Mouse (Mus musculus) heart, embryonic 14.5 days (tissue): ENCODE results near the gene Higd1c. TPM values are rescaled to one million over a fixed set of nuclear protein-coding genes. Genes with fewer than 3 reads are reported as not detected.
"Not testable (repeated sequence)": the region's sequence is repeated elsewhere in the genome, so short reads cannot be mapped to it uniquely, and the experiment has no call there.

Experiments
- ATAC-seq: fragments of 200-750 bp; cut with Nextera tagmentation; 2 replicates; pipeline ENCODE4 v1.8.0; 2017; ENCODE audit warnings: low read depth, moderate TSS enrichment; ENCODE audit not compliant: insufficient number of reproducible peaks, insufficient read depth, low FRiP score
- H3K27ac ChIP-seq, 2 experiments: fragments of 200-500 bp in 1 of 2; fragments of 300-500 bp in 1 of 2; sonication (generic) in 1 of 2; replicated peaks in 1 of 2; 2 replicates each; pipeline ENCODE4 v1.5.1; 2012 to 2014; ENCODE audit warnings: low read depth in 2 of 2, low read length in 2 of 2, control low read depth in 1 of 2, mild to moderate bottlenecking in 1 of 2, mixed read lengths in 1 of 2; ENCODE audit not compliant: control insufficient read depth in 1 of 2, insufficient read depth in 1 of 2
- H3K27me3 ChIP-seq: fragments of 300-500 bp; sonication (generic); 2 replicates; pipeline ENCODE4 v1.6.1; 2014; ENCODE audit warnings: mild to moderate bottlenecking, low read length, control low read depth; ENCODE audit not compliant: control insufficient read depth, insufficient read depth
- H3K36me3 ChIP-seq: fragments of 300-500 bp; sonication (generic); 2 replicates; pipeline ENCODE4 v1.6.1; 2014; ENCODE audit warnings: mild to moderate bottlenecking, control low read depth, low read length, mixed read lengths; ENCODE audit not compliant: control insufficient read depth, insufficient read depth
- H3K4me1 ChIP-seq, 2 experiments: fragments of 200-500 bp in 1 of 2; fragments of 300-500 bp in 1 of 2; sonication (generic) in 1 of 2; 2 replicates each; pipeline ENCODE4 v1.6.1; 2012 to 2014; ENCODE audit warnings: low read length in 2 of 2, control low read depth in 1 of 2, mixed read lengths in 1 of 2; ENCODE audit not compliant: control insufficient read depth in 2 of 2, insufficient read depth in 2 of 2
- H3K4me2 ChIP-seq: fragments of 300-500 bp; sonication (generic); 2 replicates; pipeline ENCODE4 v1.6.1; 2014; ENCODE audit warnings: mild to moderate bottlenecking, low read length
- H3K4me3 ChIP-seq, 2 experiments: fragments of 200-500 bp in 1 of 2; fragments of 300-500 bp in 1 of 2; sonication (generic) in 1 of 2; 2 replicates each; pipeline ENCODE4 v1.5.1; 2012 to 2014; ENCODE audit warnings: low read length in 2 of 2, mild to moderate bottlenecking in 2 of 2, control low read depth in 1 of 2, low read depth in 1 of 2, moderate library complexity in 1 of 2; ENCODE audit not compliant: control insufficient read depth in 1 of 2, insufficient read depth in 1 of 2
- H3K9ac ChIP-seq: fragments of 300-500 bp; sonication (generic); 2 replicates; pipeline ENCODE4 v1.6.1; 2014; ENCODE audit warnings: mild to moderate bottlenecking, low read length
- H3K9me3 ChIP-seq: fragments of 300-500 bp; sonication (generic); 2 replicates; pipeline ENCODE4 v1.6.1; 2016; ENCODE audit warnings: low read length, control low read depth; ENCODE audit not compliant: control insufficient read depth
- WGBS: fragments of 180-500 bp; shearing (Covaris S2); extraction: QIAGEN DNeasy Blood & Tissue Kit; methylation state at CpG from one replicate; pipeline ENCODE4 v1.1.7; 2014; 5-methylcytosine and 5-hydroxymethylcytosine counted together
- polyA plus RNA-seq: library from polyadenylated mRNA; unstranded; fragments of >200 nt; fragmentation: Nextera tagmentation; extraction: Ambion mirVana; gene quantifications from 2 replicates; pipeline ENCODE4 v1.2.1, GENCODE M21; 2014

Gene Higd1c
- polyA plus RNA-seq = not detected in 2 replicates

GRCm38 (mm10) chr15:100364242-100364641 is at the start of gene Higd1c:
Gene Higd1c, plus strand, starts transcription at chr15:100364542.
- WGBS = 75% methylated on average over 7 of the region's 7 CpGs
- no peak within 1 kb of the TSS for H3K27ac ChIP-seq
- no peaks in the 10 kb centered on the region for H3K36me3 ChIP-seq
- peaks cover 9% of the 10 kb centered on the region for H3K9me3 ChIP-seq
- no peak within 1 kb of the TSS for H3K4me2 ChIP-seq
- no peaks in the 10 kb centered on the region for H3K4me1 ChIP-seq
- no peak for ATAC-seq
- no peak within 1 kb of the TSS for H3K9ac ChIP-seq
- H3K4me3 ChIP-seq = no peak within 1 kb of the TSS
- H3K27me3 ChIP-seq = no peaks in the 10 kb centered on the region

- H3K4me3 ChIP-seq, H3K9ac ChIP-seq, H3K4me2 ChIP-seq, ATAC-seq, H3K4me1 ChIP-seq, H3K27me3 ChIP-seq, H3K36me3 ChIP-seq, H3K27ac ChIP-seq, H3K9me3 ChIP-seq: not testable (repeated sequence)
- 74% methylated on average over 4 of the region's 4 CpGs for WGBS
These were observed 46.2 kb upstream of the Higd1c start for GRCm38 (mm10) chr15:100318014-100318671.

DNA sequence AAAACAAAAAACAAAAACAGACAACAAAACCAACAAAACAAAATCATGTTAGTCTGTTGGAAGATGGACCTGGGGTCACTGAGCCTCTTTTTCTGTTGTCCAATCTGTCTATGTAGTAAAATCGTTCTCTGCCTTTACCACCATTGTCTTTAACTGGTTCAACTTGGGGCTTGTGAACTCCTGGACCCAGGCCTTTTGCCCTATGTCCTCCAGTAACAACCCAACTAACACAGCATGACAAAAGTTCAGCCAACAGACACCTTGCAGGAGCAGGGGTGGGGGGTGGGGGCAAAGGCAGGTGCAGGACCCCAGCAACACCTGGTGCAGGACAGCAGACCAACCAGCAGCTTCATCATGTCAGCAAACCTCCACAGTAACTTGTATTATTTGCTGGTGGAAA is 44.5 kb upstream of the Higd1c start:
- Histone ChIP-seq H3K27me3 (no peaks in the 10 kb centered on the region), H3K9me3 (no peaks in the 10 kb centered on the region), H3K4me1 (no peaks in the 10 kb centered on the region; a peak in 1 of 4 replicates), H3K4me2 (no peak overlapping the region), H3K9ac (no peak overlapping the region), H3K4me3 (no peak overlapping the region), H3K27ac (no peak overlapping the region), H3K36me3 (no peaks in the 10 kb centered on the region)
- no peak for ATAC-seq
- WGBS = 72% methylated on average over 1 of the region's 1 CpGs

- Histone ChIP-seq H3K9ac (no peak overlapping the region), H3K4me3 (no peak overlapping the region), H3K36me3 (no peaks in the 10 kb centered on the region), H3K27me3 (no peaks in the 10 kb centered on the region), H3K9me3 (no peaks in the 10 kb centered on the region), H3K4me2 (no peak overlapping the region), H3K27ac (no peak overlapping the region), H3K4me1 (no peaks in the 10 kb centered on the region; a peak in 1 of 4 replicates)
- no peak for ATAC-seq
- WGBS = 67% methylated on average over 9 of the region's 9 CpGs
These were observed 43.9 kb upstream of the Higd1c start for GRCm38 (mm10) chr15:100320295-100320905.

- no peak overlapping the region for H3K27ac ChIP-seq
- ATAC-seq = no peak
- no peaks in the 10 kb centered on the region; a peak in 1 of 4 replicates for H3K4me1 ChIP-seq
- H3K36me3 ChIP-seq = no peaks in the 10 kb centered on the region
- H3K9ac ChIP-seq = no peak overlapping the region
- WGBS = 43% methylated on average over 5 of the region's 5 CpGs
- H3K4me3 ChIP-seq = no peak overlapping the region
- H3K4me2 ChIP-seq = no peak overlapping the region
- no peaks in the 10 kb centered on the region for H3K27me3 ChIP-seq
- no peaks in the 10 kb centered on the region for H3K9me3 ChIP-seq
These were observed 43.2 kb upstream of the Higd1c start for GRCm38 (mm10) chr15:100321134-100321533.

DNA sequence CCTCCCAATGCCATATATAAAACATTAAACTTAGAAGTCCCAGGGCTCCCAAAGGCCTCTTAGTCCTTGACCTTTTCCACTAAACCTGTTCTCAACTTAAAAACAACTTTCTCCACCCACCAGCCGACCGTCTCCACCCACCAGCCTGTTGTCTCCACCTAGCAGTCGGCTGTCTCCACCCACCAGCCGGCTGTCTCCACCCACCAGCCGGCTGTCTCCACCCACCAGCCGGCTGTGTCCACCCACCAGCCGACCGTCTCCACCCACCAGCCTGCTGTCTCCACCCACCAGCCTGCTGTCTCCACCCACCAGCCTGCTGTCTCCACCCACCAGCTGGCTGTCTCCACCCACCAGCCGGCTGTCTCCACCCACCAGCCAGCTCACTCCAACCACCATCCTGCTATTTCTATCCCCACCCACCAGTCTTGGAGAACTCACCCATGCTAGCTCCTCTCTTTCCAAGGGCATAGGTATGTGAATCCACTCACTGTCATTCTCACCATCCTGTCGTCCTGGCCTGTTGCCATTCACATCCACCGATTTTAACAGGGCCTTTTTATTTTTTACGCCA is 40.2 kb upstream of the Higd1c start:
- H3K27ac ChIP-seq = no peak overlapping the region
- no peaks in the 10 kb centered on the region for H3K9me3 ChIP-seq
- no peak overlapping the region for H3K9ac ChIP-seq
- no peaks in the 10 kb centered on the region for H3K36me3 ChIP-seq
- no peak overlapping the region for H3K4me2 ChIP-seq
- no peak for ATAC-seq
- no peaks in the 10 kb centered on the region; a peak in 1 of 4 replicates for H3K4me1 ChIP-seq
- no peak overlapping the region for H3K4me3 ChIP-seq
- H3K27me3 ChIP-seq = no peaks in the 10 kb centered on the region
- WGBS = 69% methylated on average over 12 of the region's 12 CpGs

- Histone ChIP-seq H3K4me3 (no peak overlapping the region), H3K27ac (no peak overlapping the region), H3K9ac (no peak overlapping the region), H3K4me1 (no peaks in the 10 kb centered on the region), H3K9me3 (no peaks in the 10 kb centered on the region), H3K4me2 (no peak overlapping the region), H3K36me3 (no peaks in the 10 kb centered on the region), H3K27me3 (no peaks in the 10 kb centered on the region)
- no peak for ATAC-seq
- 95% methylated on average over 3 of the region's 3 CpGs for WGBS
These were observed 39.1 kb upstream of the Higd1c start for GRCm38 (mm10) chr15:100325235-100325634.
